Comparison of ENCODE assay signal across 8 mouse cellular contexts in the genomic region with DNA sequence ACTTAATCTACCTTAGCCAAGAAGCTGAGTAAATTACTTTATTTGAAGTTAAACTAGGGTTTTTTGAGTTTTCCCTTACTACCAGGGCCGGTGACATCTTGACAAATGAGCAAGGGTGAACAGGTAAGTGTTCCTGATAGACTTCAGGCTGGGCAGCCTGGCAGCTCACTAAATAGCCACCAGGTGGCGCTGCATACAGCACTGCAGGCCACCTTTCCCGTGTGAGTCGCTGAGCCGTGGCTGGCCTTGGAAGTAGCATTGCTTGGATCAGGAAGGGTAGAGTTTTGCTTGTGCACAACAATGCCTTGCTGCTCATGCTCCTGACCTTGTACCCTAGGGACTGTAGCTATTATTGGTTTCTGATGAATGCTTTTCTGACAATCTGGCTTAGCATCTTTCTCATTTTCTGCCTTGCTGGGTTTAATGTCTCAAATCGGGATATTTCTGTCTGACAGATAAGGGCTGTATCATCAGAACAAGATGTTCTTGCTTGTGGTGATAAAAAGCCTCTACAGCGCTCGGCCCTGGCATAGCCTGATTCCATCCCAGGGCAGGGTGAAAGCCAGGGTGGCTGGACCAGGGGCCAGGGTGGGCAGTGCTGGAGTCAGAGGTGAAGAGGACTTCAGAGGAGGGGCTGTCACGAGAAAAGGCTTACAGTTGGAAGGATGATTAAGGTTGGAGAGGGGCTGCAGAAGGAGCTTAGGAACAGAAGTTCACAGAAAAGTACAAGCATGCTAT. TPM values are rescaled to one million over a fixed set of nuclear protein-coding genes. Genes with fewer than 3 reads are reported as not detected.
A peak's percentile ranks its signal among the peaks of the same experiment; 100 is the strongest.
DNase-seq lines count a peak whose midpoint lies in the region; ATAC-seq and TF ChIP-seq lines count a peak whose summit lies in the region.

No protein-coding gene starts in this region.

- no peak for TF ChIP-seq POLR2A in heart, adult 2 months (IDR thresholded peaks at IDR 0.05; ENCODE audit: insufficient read depth, low read depth, low read length)
- TF ChIP-seq POLR2A in limb, embryonic 14.5 days (IDR thresholded peaks at IDR 0.05; ENCODE audit: borderline replicate concordance, extremely low read depth, insufficient read depth, insufficient read length): no peak

- no peaks in the 10 kb centered on the region for H3K79me2 ChIP-seq in heart, adult 2 months (replicated peaks; ENCODE audit: control insufficient read depth, insufficient read depth, low read length)

- no peaks in the 10 kb centered on the region for H3K27me3 ChIP-seq in embryonic facial prominence, embryonic 10.5 days (replicated peaks; ENCODE audit: low read depth, poor library complexity, severe bottlenecking)
- no peaks in the 10 kb centered on the region for H3K27me3 ChIP-seq in heart, adult 2 months (ENCODE audit: control insufficient read depth, insufficient read depth, low read length)
- peaks cover 5% of the 10 kb centered on the region; the same call in 1 of the 2 replicates for H3K27me3 ChIP-seq in kidney, embryonic 15.5 days
- no peaks in the 10 kb centered on the region for H3K27me3 ChIP-seq in limb, embryonic 14.5 days (ENCODE audit: control insufficient read depth, insufficient read depth, low read length)
- H3K27me3 ChIP-seq in stomach, embryonic 14.5 days (ENCODE audit: control insufficient read depth, insufficient read depth, low read length): no peaks in the 10 kb centered on the region

- WGBS in embryonic facial prominence, embryonic 10.5 days: 36% methylated on average over 9 of the region's 9 CpGs
- 15% methylated on average over 9 of the region's 9 CpGs for WGBS in heart, adult 2 months
- WGBS in kidney, embryonic 15.5 days: 31% methylated on average over 9 of the region's 9 CpGs
- 37% methylated on average over 9 of the region's 9 CpGs for WGBS in limb, embryonic 14.5 days
- 25% methylated on average over 9 of the region's 9 CpGs for WGBS in stomach, embryonic 14.5 days

- no peak overlapping the region for H3K27ac ChIP-seq in embryonic facial prominence, embryonic 10.5 days (replicated peaks)
- no peak overlapping the region for H3K27ac ChIP-seq in heart, adult 2 months
- peak overlapping the region; percentile 28; the same call in 1 of the 2 replicates for H3K27ac ChIP-seq in kidney, embryonic 15.5 days
- H3K27ac ChIP-seq in limb, embryonic 14.5 days (replicated peaks; ENCODE audit: low read depth, low read length): no peak overlapping the region
- no peak overlapping the region for H3K27ac ChIP-seq in stomach, embryonic 14.5 days (ENCODE audit: low read length)

- no peaks in the 10 kb centered on the region for H3K36me3 ChIP-seq in embryonic facial prominence, embryonic 10.5 days (replicated peaks)
- H3K36me3 ChIP-seq in heart, adult 2 months (ENCODE audit: control insufficient read depth, insufficient read depth, low read length): no peaks in the 10 kb centered on the region
- no peaks in the 10 kb centered on the region for H3K36me3 ChIP-seq in kidney, embryonic 15.5 days
- no peaks in the 10 kb centered on the region for H3K36me3 ChIP-seq in limb, embryonic 14.5 days (ENCODE audit: control insufficient read depth, insufficient read depth, low read length)
- H3K36me3 ChIP-seq in stomach, embryonic 14.5 days (ENCODE audit: control insufficient read depth, insufficient read depth, low read length): no peaks in the 10 kb centered on the region

- H3K4me2 ChIP-seq in kidney, embryonic 15.5 days: no peak overlapping the region
- no peak overlapping the region for H3K4me2 ChIP-seq in limb, embryonic 14.5 days (replicated peaks; ENCODE audit: low read depth, low read length, severe bottlenecking)
- no peak overlapping the region for H3K4me2 ChIP-seq in stomach, embryonic 14.5 days (replicated peaks; ENCODE audit: low read depth, low read length)

- no peak overlapping the region for H3K9ac ChIP-seq in heart, adult 2 months (ENCODE audit: low read depth, low read length)
- no peak overlapping the region for H3K9ac ChIP-seq in kidney, embryonic 15.5 days
- no peak overlapping the region for H3K9ac ChIP-seq in limb, embryonic 14.5 days (ENCODE audit: low read depth, low read length, severe bottlenecking)
- H3K9ac ChIP-seq in stomach, embryonic 14.5 days (replicated peaks; ENCODE audit: low read depth, low read length): no peak overlapping the region

- no peak overlapping the region for H3K4me3 ChIP-seq in embryonic facial prominence, embryonic 10.5 days
- no peak overlapping the region for H3K4me3 ChIP-seq in heart, adult 2 months
- no peak overlapping the region for H3K4me3 ChIP-seq in kidney, embryonic 15.5 days (replicated peaks)
- no peak overlapping the region for H3K4me3 ChIP-seq in limb, embryonic 14.5 days (replicated peaks; ENCODE audit: low read length)
- H3K4me3 ChIP-seq in stomach, embryonic 14.5 days (ENCODE audit: low read depth, low read length): no peak overlapping the region

- DNase-seq in 3134 (ENCODE audit: extremely low read depth, insufficient read length, low spot score): peak; percentile 35
- peak; percentile 83 for DNase-seq in adrenal gland, postnatal 25 days
- peak; percentile 82 for DNase-seq in embryonic facial prominence, embryonic 10.5 days (ENCODE audit: low spot score)
- DNase-seq in heart, adult 2 months: peak; percentile 57 to 71
- peak; percentile 75 for DNase-seq in limb, embryonic 14.5 days (ENCODE audit: low spot score)
- DNase-seq in neural tube, embryonic 10.5 days (ENCODE audit: extremely low spot score, low spot score): peak; percentile 80

- intact Hi-C loops in heart, adult 2 months (cut with DNase I): loop anchor here (1.0 kb wide), 1 partner anchor 421 kb away; no protein-coding TSS in a partner anchor

- H3K9me3 ChIP-seq in embryonic facial prominence, embryonic 10.5 days: no peaks in the 10 kb centered on the region
- no peaks in the 10 kb centered on the region for H3K9me3 ChIP-seq in kidney, embryonic 15.5 days (replicated peaks)
- no peaks in the 10 kb centered on the region for H3K9me3 ChIP-seq in limb, embryonic 14.5 days (ENCODE audit: control insufficient read depth, low read length)
- H3K9me3 ChIP-seq in stomach, embryonic 14.5 days (ENCODE audit: control insufficient read depth, low read depth, low read length): no peaks in the 10 kb centered on the region

- TF ChIP-seq CTCF in heart, adult 2 months (IDR thresholded peaks at IDR 0.05): no peak; the same call in 1 of the 2 replicates

- H3K4me1 ChIP-seq in embryonic facial prominence, embryonic 10.5 days: peaks cover 8% of the 10 kb centered on the region
- no peaks in the 10 kb centered on the region for H3K4me1 ChIP-seq in heart, adult 2 months (ENCODE audit: control insufficient read depth, insufficient read depth, low read length)
- H3K4me1 ChIP-seq in kidney, embryonic 15.5 days: peaks cover 4% of the 10 kb centered on the region; the same call in 1 of the 2 replicates
- no peaks in the 10 kb centered on the region for H3K4me1 ChIP-seq in limb, embryonic 14.5 days (ENCODE audit: control insufficient read depth, insufficient read depth, low read length)
- no peaks in the 10 kb centered on the region for H3K4me1 ChIP-seq in stomach, embryonic 14.5 days (ENCODE audit: control insufficient read depth, insufficient read depth, low read length)

- 0 out of 2 replicates have a peak, but pooled peaks have one; percentile 35 for TF ChIP-seq EP300 in heart, adult 2 months (IDR thresholded peaks at IDR 0.05; ENCODE audit: insufficient read depth, low read depth, low read length)

- ATAC-seq in kidney, embryonic 15.5 days (replicated peaks; ENCODE audit: low FRiP score): peak; percentile 77
- peak; percentile 63 for ATAC-seq in limb, embryonic 14.5 days (ENCODE audit: low FRiP score, low read depth)
- 0 out of 2 replicates have a peak, but pooled peaks have one; percentile 60 for ATAC-seq in stomach, embryonic 14.5 days (ENCODE audit: insufficient number of reproducible peaks, insufficient read depth, low FRiP score, low read depth)

RNA-seq across cellular contexts. Expression of gene Dclk3, which starts 58.4 kb away (rescaled TPM):
- 1.4 and 1.7 TPM in 2 replicates for total RNA-seq in adrenal gland, postnatal 25 days (2021)
- 0.18 and 0.64 TPM in 2 replicates for polyA plus RNA-seq in embryonic facial prominence, embryonic 10.5 days (2016; fragmentation: Nextera tagmentation; extraction: Ambion mirVana)
- under 1 TPM; 0.23 to 0.39 TPM for total RNA-seq in heart, adult 2 months (2021)
- polyA plus RNA-seq in heart, adult 2 months (2012; rRNA removed): 0.33 and 0.44 TPM in 2 replicates
- 3.2 TPM in 2 replicates for polyA plus RNA-seq in kidney, embryonic 15.5 days (2015; fragmentation: Nextera tagmentation; extraction: Ambion mirVana)
- polyA plus RNA-seq in limb, embryonic 14.5 days (2012; rRNA removed): 0.20 and 0.41 TPM in 2 replicates
- 0.25 and 0.74 TPM in 2 replicates for polyA plus RNA-seq in limb, embryonic 14.5 days (2014; fragmentation: Nextera tagmentation; extraction: Ambion mirVana)
- 0.29 and 0.46 TPM in 2 replicates for polyA plus RNA-seq in stomach, embryonic 14.5 days (2014; fragmentation: Nextera tagmentation; extraction: Ambion mirVana)
